Mouse (Mus musculus) intestine, embryonic 15.5 days (tissue): ENCODE results near the gene Inpp5f. TPM values are rescaled to one million over a fixed set of nuclear protein-coding genes. Genes with fewer than 3 reads are reported as not detected.

Experiments
- ATAC-seq: fragments of 200-750 bp; cut with Nextera tagmentation; 2 replicates; pipeline ENCODE4 v1.8.0; 2017; ENCODE audit warnings: moderate TSS enrichment, moderate library complexity
- H3K27ac ChIP-seq: fragments of 300-500 bp; sonication (generic); 2 replicates; pipeline ENCODE4 v1.5.1; 2015; ENCODE audit warnings: mild to moderate bottlenecking, inconsistent platforms
- H3K27me3 ChIP-seq: fragments of 300-500 bp; sonication (generic); replicated peaks from 2 replicates; pipeline ENCODE4 v1.6.1; 2015; ENCODE audit warnings: inconsistent platforms
- H3K36me3 ChIP-seq: fragments of 300-500 bp; sonication (generic); 2 replicates; pipeline ENCODE4 v1.6.1; 2015; ENCODE audit warnings: inconsistent platforms
- H3K4me1 ChIP-seq: fragments of 300-500 bp; sonication (generic); replicated peaks from 2 replicates; pipeline ENCODE4 v1.6.1; 2015; ENCODE audit warnings: inconsistent platforms
- H3K4me2 ChIP-seq: fragments of 300-500 bp; sonication (generic); replicated peaks from 2 replicates; pipeline ENCODE4 v1.6.1; 2015; ENCODE audit warnings: mild to moderate bottlenecking, inconsistent platforms
- H3K4me3 ChIP-seq: fragments of 300-500 bp; sonication (generic); replicated peaks from 2 replicates; pipeline ENCODE4 v1.5.1; 2015; ENCODE audit warnings: inconsistent platforms
- H3K9ac ChIP-seq: fragments of 300-500 bp; sonication (generic); 2 replicates; pipeline ENCODE4 v1.6.1; 2015; ENCODE audit warnings: inconsistent platforms
- H3K9me3 ChIP-seq: fragments of 300-500 bp; sonication (generic); 2 replicates; pipeline ENCODE4 v1.6.1; 2016; ENCODE audit warnings: inconsistent platforms
- WGBS: fragments of 180-500 bp; shearing (Covaris S2); methylation state at CpG from one replicate; pipeline ENCODE4 v1.1.7; 2015; 5-methylcytosine and 5-hydroxymethylcytosine counted together
- polyA plus RNA-seq: library from polyadenylated mRNA; unstranded; fragments of >200 nt; fragmentation: Nextera tagmentation; extraction: Ambion mirVana; gene quantifications from 2 replicates; pipeline ENCODE4 v1.2.1, GENCODE M21; 2015

The Inpp5f gene
- polyA plus RNA-seq, 1 experiment from 2014 or later, result 17.9 TPM

DNA sequence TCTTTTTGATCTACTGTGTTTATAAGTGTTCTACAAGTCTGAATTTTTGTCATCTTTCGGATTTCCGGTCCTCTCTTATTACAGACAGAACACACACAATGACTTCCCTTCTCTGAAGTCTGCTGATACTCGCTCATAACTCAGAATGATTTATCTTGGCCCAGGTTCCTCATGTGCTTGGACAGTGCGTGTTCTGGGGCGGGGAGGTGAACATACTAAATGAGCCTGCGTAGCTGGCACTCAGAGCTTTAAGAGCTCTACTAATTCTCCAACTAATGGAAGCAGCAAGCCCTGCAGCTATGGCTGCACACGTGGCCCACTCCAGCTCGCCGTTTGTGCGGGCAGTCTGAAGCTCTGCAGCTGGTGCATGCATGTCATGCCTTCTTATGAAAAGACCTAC is 117.6 kb downstream of the Inpp5f start:
- Histone ChIP-seq H3K9ac (no peak overlapping the region), H3K4me2 (no peak overlapping the region), H3K27me3 (no peaks in the 10 kb centered on the region), H3K4me1 (peaks cover 21% of the 10 kb centered on the region), H3K27ac (no peak overlapping the region), H3K4me3 (no peak overlapping the region), H3K9me3 (no peaks in the 10 kb centered on the region), H3K36me3 (no peaks in the 10 kb centered on the region)
- ATAC-seq, result no peak
- WGBS, result 61% methylated on average over 10 of the region's 10 CpGs

DNA sequence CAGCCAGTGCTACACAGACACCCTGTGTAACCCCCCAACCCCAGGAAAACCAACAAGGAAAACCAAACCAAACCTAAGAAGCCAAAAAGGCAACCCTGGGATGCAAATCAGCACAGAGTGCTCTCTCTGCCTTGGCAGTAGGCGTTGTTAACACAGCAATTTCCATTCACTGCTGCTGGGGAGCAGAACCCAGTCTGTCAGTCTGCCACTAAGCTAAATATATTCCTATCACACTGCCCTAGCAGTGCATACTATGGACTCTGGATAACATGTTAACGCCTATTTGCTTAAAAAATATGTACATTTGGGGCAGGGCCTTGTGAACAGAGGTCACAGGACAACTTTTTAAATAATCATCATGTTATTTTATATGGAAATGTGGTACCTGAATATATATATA is 120.5 kb downstream of the Inpp5f start:
- 0 out of 2 replicates have a peak overlapping the region, but pooled peaks have one; percentile 11 for H3K27ac ChIP-seq

DNA sequence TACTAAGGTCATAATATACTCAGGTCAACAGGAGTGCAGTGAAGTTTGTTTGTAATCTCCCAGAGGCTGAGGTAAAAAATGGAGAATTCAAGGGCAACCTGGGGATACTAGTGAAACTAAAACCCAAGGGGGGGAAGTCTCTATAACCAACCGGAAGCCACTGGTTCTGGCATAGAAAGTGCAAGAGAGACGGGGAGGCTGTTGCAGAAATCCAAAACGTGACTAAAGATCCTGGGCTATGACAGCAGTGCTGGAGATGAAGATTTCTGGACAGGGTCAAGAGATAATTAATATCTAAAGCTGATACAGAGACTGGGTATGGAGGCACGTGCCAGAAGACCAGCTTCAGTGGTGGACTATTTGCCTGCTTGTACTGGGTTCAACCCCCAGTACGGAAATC is 126.9 kb downstream of the Inpp5f start:
- no peak overlapping the region for H3K9ac ChIP-seq
- H3K4me3 ChIP-seq, result peak overlapping the region; percentile 99; the same call in 1 of the 2 replicates
- no peak for ATAC-seq
- H3K4me1 ChIP-seq, result peaks cover 10% of the 10 kb centered on the region
- WGBS, result 52% methylated on average over 5 of the region's 5 CpGs
- no peaks in the 10 kb centered on the region for H3K36me3 ChIP-seq
- no peaks in the 10 kb centered on the region for H3K9me3 ChIP-seq
- no peak overlapping the region for H3K27ac ChIP-seq
- no peaks in the 10 kb centered on the region for H3K27me3 ChIP-seq
- H3K4me2 ChIP-seq, result peak overlapping the region; percentile 73

More for the DNA sequence above, 120.5 kb downstream of the Inpp5f start:
- no peak overlapping the region for H3K4me2 ChIP-seq
- no peak overlapping the region for H3K9ac ChIP-seq
- peak; percentile 18; the same call in 1 of the 2 replicates for ATAC-seq
- no peaks in the 10 kb centered on the region for H3K27me3 ChIP-seq
- H3K36me3 ChIP-seq, result no peaks in the 10 kb centered on the region
- 60% methylated on average over 2 of the region's 2 CpGs for WGBS
- H3K4me3 ChIP-seq, result no peak overlapping the region
- H3K4me1 ChIP-seq, result peaks cover 17% of the 10 kb centered on the region
- no peaks in the 10 kb centered on the region for H3K9me3 ChIP-seq

GRCm38 (mm10) chr7:128739116-128739461 is 128.0 kb downstream of the Inpp5f start:
- H3K27me3 ChIP-seq, result no peaks in the 10 kb centered on the region
- under 1% methylated on average over 15 of the region's 15 CpGs for WGBS
- H3K36me3 ChIP-seq, result no peaks in the 10 kb centered on the region
- no peak overlapping the region for H3K27ac ChIP-seq
- H3K9me3 ChIP-seq, result no peaks in the 10 kb centered on the region
- peaks cover 10% of the 10 kb centered on the region for H3K4me1 ChIP-seq
- peak overlapping the region; percentile 99 for H3K4me3 ChIP-seq
- ATAC-seq, result no peak
- peak overlapping the region; percentile 98 for H3K9ac ChIP-seq
- H3K4me2 ChIP-seq, result peak overlapping the region; percentile 73

DNA sequence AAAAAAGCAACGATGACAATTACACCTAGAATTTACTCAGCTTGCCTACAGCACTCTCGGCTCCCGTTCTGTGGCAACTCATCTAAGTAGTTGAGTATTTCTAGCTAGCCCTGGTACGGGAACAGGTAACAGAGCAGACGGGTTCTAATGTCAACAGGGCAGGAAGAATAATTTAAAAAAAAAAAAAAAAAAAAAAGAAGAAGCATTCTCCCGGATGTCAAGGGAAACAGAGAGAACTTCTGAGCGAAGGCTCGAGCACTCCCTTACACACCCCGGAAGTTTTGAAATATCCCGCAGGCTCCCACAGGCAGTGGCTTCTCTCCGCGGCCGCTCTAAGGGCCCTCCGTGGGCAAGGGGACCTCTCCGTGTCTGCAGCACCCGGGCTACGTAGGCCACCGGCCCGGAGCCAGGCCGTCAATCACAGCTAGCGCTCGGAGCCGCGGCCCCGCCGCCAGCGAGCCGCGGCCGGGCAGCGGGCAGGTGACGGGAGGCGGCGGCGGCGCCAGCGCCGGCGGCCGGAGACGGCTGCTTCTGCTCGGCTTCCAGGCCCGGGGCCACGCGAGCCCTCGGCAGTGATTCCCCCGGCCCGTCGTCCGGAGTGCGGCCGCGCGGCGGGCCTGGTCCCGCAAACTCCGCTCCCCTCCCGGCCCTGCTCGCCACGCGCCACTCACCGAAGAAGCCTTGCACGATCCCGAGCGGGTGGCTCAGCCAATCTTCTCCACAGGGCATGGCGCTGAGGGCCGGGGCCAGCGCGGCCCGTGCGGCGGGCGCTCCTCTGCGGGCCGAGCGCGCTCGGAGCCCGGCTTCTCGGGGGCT is 128.5 kb downstream of the Inpp5f start:
- WGBS, result 0% methylated on average over 80 of the region's 80 CpGs
- H3K36me3 ChIP-seq, result no peaks in the 10 kb centered on the region
- peak overlapping the region; percentile 98 for H3K9ac ChIP-seq
- peak overlapping the region; percentile 84 for H3K27ac ChIP-seq
- H3K4me1 ChIP-seq, result peaks cover 10% of the 10 kb centered on the region
- H3K27me3 ChIP-seq, result no peaks in the 10 kb centered on the region
- peak overlapping the region; percentile 99 for H3K4me3 ChIP-seq
- H3K9me3 ChIP-seq, result no peaks in the 10 kb centered on the region
- peak overlapping the region; percentile 73 for H3K4me2 ChIP-seq
- ATAC-seq, result peak; percentile 57

GRCm38 (mm10) chr7:128740334-128740733 is 129.2 kb downstream of the Inpp5f start, which contains the start of gene Mcmbp:
Mcmbp (minus strand) TSS chr7:128740495.
- Histone ChIP-seq H3K4me1 (peaks cover 10% of the 10 kb centered on the region), H3K27ac (peak within 1 kb of the TSS; percentile 84), H3K4me3 (peak within 1 kb of the TSS; percentile 99), H3K36me3 (no peaks in the 10 kb centered on the region), H3K9ac (peak within 1 kb of the TSS; percentile 98), H3K27me3 (no peaks in the 10 kb centered on the region), H3K9me3 (no peaks in the 10 kb centered on the region), H3K4me2 (peak within 1 kb of the TSS; percentile 73)
- ATAC-seq, result peak; percentile 89
- under 1% methylated on average over 35 of the region's 35 CpGs for WGBS

- ATAC-seq, result no peak
- WGBS, result 66% methylated on average over 2 of the region's 2 CpGs
- peaks cover 28% of the 10 kb centered on the region for H3K4me1 ChIP-seq
These were observed 132.8 kb downstream of the Inpp5f start for GRCm38 (mm10) chr7:128743898-128744297.

DNA sequence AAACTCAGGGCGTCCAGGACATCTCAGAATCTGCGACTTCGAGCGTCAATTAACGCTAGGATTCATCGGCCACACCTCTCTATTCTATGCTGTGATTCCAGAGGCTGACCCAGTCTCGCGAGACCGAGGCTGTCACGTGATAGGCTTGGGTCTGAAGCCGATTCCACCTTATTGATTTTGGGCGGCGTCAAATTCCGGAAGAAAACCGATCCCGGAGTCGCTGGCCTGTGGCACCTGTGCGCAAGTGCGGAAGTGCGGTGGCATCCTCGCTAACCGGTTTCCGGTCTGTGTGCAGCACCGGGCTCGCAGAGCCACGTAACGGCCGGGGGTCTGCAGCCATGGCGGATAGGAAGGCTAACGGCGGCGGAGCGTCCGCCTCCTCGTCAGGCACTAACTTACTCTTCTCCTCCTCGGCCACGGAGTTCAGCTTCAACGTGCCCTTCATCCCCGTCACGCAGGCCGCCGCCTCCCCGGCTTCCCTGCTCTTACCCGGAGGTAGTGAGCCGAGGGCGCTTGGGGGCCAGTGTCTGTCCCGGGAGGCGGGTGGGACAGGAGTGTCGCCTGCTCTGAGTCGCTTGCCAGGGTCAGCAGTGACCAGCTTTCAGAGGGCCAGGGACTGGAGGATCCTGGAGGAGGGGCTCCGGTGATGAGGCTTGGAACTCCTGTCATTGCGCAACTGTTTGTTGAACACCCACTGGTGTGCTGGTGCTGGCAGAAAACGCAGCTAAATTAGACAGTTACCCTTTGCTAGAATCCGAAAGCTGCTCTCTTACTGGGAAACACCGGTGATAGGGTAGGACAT is 133.8 kb downstream of the Inpp5f start, which contains the start of gene Sec23ip:
Sec23ip (plus strand) TSS at position 260 of the 802 bp plus-strand sequence.
- under 1% methylated on average over 55 of the region's 55 CpGs for WGBS
- Histone ChIP-seq H3K27me3 (no peaks in the 10 kb centered on the region), H3K27ac (peak within 1 kb of the TSS; percentile 66; the same call in 1 of the 2 replicates), H3K36me3 (no peaks in the 10 kb centered on the region), H3K4me2 (peak within 1 kb of the TSS; percentile 80), H3K9me3 (no peaks in the 10 kb centered on the region), H3K9ac (peak within 1 kb of the TSS; percentile 81), H3K4me3 (peak within 1 kb of the TSS; percentile 92), H3K4me1 (peaks cover 28% of the 10 kb centered on the region)
- ATAC-seq, result peak; percentile 88

More at GRCm38 (mm10) chr7:128743898-128744297, 132.8 kb downstream of the Inpp5f start:
- Histone ChIP-seq H3K4me3 (no peak overlapping the region), H3K27ac (no peak overlapping the region), H3K9me3 (no peaks in the 10 kb centered on the region), H3K36me3 (no peaks in the 10 kb centered on the region), H3K9ac (no peak overlapping the region), H3K27me3 (no peaks in the 10 kb centered on the region), H3K4me2 (peak overlapping the region; percentile 80)

Other genes with a start within 250 kb of the Inpp5f start
- gene Rgs10, start 192.6 kb upstream of the Inpp5f start, polyA plus RNA-seq, result 26.4 and 30.5 TPM in 2 replicates
- gene Tial1, start 149.6 kb upstream of the Inpp5f start, polyA plus RNA-seq, result 19.9 and 24.2 TPM in 2 replicates
- gene Bag3, start 87.7 kb upstream of the Inpp5f start, polyA plus RNA-seq, result 10.9 and 12.3 TPM in 2 replicates
- 53.4 and 57.9 TPM in 2 replicates for gene Mcmbp, start 129.2 kb downstream of the Inpp5f start, polyA plus RNA-seq
- 29.9 and 31.6 TPM in 2 replicates for gene Sec23ip, start 133.6 kb downstream of the Inpp5f start, polyA plus RNA-seq